Mouse (Mus musculus) heart, adult 2 months (tissue): ENCODE data around the gene Pcsk5. TPM values are rescaled to one million over a fixed set of nuclear protein-coding genes. Genes with fewer than 3 reads are reported as not detected.

Experiments
- DNase-seq, 2 experiments: peaks; one replicate each; pipeline ENCODE4 v3.0.0; 2021
- H3K27ac ChIP-seq: fragments of 200-600 bp; 2 replicates; pipeline ENCODE4 v1.8.1; 2022
- H3K27me3 ChIP-seq: fragments of 200-500 bp; 2 replicates; pipeline ENCODE4 v1.6.1; 2012; ENCODE audit warnings: mild to moderate bottlenecking, low read length, inconsistent platforms, mixed read lengths; ENCODE audit not compliant: control insufficient read depth, insufficient read depth
- H3K36me3 ChIP-seq: fragments of 200-500 bp; 2 replicates; pipeline ENCODE4 v1.6.1; 2012; ENCODE audit warnings: low read length, inconsistent platforms; ENCODE audit not compliant: control insufficient read depth, insufficient read depth
- H3K4me1 ChIP-seq: fragments of 200-500 bp; 2 replicates; pipeline ENCODE4 v1.6.1; 2011; ENCODE audit warnings: low read length; ENCODE audit not compliant: control insufficient read depth, insufficient read depth
- H3K4me3 ChIP-seq: fragments of 200-600 bp; 2 replicates; pipeline ENCODE4 v1.8.1; 2022
- H3K79me2 ChIP-seq: fragments of 200-500 bp; replicated peaks from 2 replicates; pipeline ENCODE4 v1.6.1; 2012; ENCODE audit warnings: mild to moderate bottlenecking, inconsistent platforms, low read length, moderate library complexity, mixed read lengths; ENCODE audit not compliant: control insufficient read depth, insufficient read depth
- H3K9ac ChIP-seq: fragments of 200-500 bp; 2 replicates; pipeline ENCODE4 v1.6.1; 2012; ENCODE audit warnings: low read depth, mild to moderate bottlenecking, control low read depth, inconsistent platforms, low read length, mixed read lengths
- CTCF ChIP-seq: fragments of 200-600 bp; IDR thresholded peaks from 2 replicates; pipeline ENCODE4 v1.8.1; 2022; ENCODE audit warnings: antibody characterized with exemption, mild to moderate bottlenecking, moderate library complexity
- EP300 ChIP-seq: fragments of 200-500 bp; IDR thresholded peaks from 2 replicates; pipeline ENCODE4 v1.6.1; 2011; ENCODE audit warnings: low read depth, low read length, control low read depth; ENCODE audit not compliant: insufficient read depth
- POLR2A ChIP-seq: fragments of 200-500 bp; IDR thresholded peaks from 2 replicates; pipeline ENCODE4 v1.6.1; 2011; ENCODE audit warnings: mild to moderate bottlenecking, low read depth, low read length, control low read depth; ENCODE audit not compliant: insufficient read depth
- WGBS: fragments of 180-500 bp; shearing (Covaris S2); methylation state at CpG from one replicate; pipeline ENCODE4 v1.1.7; 2018; 5-methylcytosine and 5-hydroxymethylcytosine counted together
- intact Hi-C: fragments of 180-260 bp; cut with DNase I; formaldehyde crosslinking; loops from one replicate; pipeline ENCODE4 v1.15.1; 2025
- polyA plus RNA-seq: library from polyadenylated mRNA; depleted of rRNA; stranded (reverse); fragments of >200 nt; gene quantifications from 2 replicates; pipeline ENCODE4 v1.2.3, GENCODE M21; 2012
- total RNA-seq, 2 experiments: library from RNA; stranded (reverse); gene quantifications; 2 replicates each; pipeline ENCODE4 v1.2.3; 2021

Pcsk5 gene
- total and polyA plus RNA-seq, 3 experiments = 1.5 to 2.8 (median 1.9) TPM

- H3K27me3 ChIP-seq = no peaks in the 10 kb centered on the region
- H3K9ac ChIP-seq = no peak overlapping the region
- TF ChIP-seq POLR2A (no peak), CTCF (no peak), EP300 (no peak)
- no peak for DNase-seq
- H3K79me2 ChIP-seq = no peaks in the 10 kb centered on the region
- no peaks in the 10 kb centered on the region for H3K4me1 ChIP-seq
- WGBS = 67% methylated on average over 3 of the region's 3 CpGs
- intact Hi-C loops = no loop called here
- H3K4me3 ChIP-seq = no peak overlapping the region
- no peaks in the 10 kb centered on the region for H3K36me3 ChIP-seq
- H3K27ac ChIP-seq = no peak overlapping the region
Observed at GRCm38 (mm10) chr19:17603322-17603721, 234.1 kb downstream of the Pcsk5 start.

- 69% methylated on average over 2 of the region's 2 CpGs for WGBS
Observed at GRCm38 (mm10) chr19:17600347-17600746, 237.1 kb downstream of the Pcsk5 start.

GRCm38 (mm10) chr19:17592790-17593189 is 244.6 kb downstream of the Pcsk5 start:
- no peak overlapping the region for H3K9ac ChIP-seq
- H3K27me3 ChIP-seq = no peaks in the 10 kb centered on the region
- no peak overlapping the region for H3K4me3 ChIP-seq
- no peaks in the 10 kb centered on the region for H3K36me3 ChIP-seq
- TF ChIP-seq CTCF = no peak
- TF ChIP-seq POLR2A = no peak
- intact Hi-C loops = no loop called here
- H3K4me1 ChIP-seq = 0 out of 2 replicates have a peak, but pooled peaks cover 1% of the 10 kb centered on the region
- 9% methylated on average over 1 of the region's 1 CpGs for WGBS
- no peaks in the 10 kb centered on the region for H3K79me2 ChIP-seq
- DNase-seq = no peak
- no peak overlapping the region for H3K27ac ChIP-seq

More at GRCm38 (mm10) chr19:17600347-17600746, 237.1 kb downstream of the Pcsk5 start:
- Histone ChIP-seq H3K27me3 (no peaks in the 10 kb centered on the region), H3K4me3 (no peak overlapping the region), H3K9ac (no peak overlapping the region), H3K36me3 (no peaks in the 10 kb centered on the region), H3K27ac (no peak overlapping the region), H3K4me1 (no peaks in the 10 kb centered on the region), H3K79me2 (no peaks in the 10 kb centered on the region)
- no peak for DNase-seq
- no peak for TF ChIP-seq POLR2A
- no peak for TF ChIP-seq EP300
- no peak for TF ChIP-seq CTCF
- intact Hi-C loops = no loop called here

- no peak overlapping the region for H3K4me3 ChIP-seq
- H3K36me3 ChIP-seq = no peaks in the 10 kb centered on the region
- intact Hi-C loops = no loop called here
- peak; percentile 3 to 21 for DNase-seq
- H3K27ac ChIP-seq = no peak overlapping the region
- H3K4me1 ChIP-seq = 0 out of 2 replicates have a peak, but pooled peaks cover 1% of the 10 kb centered on the region
- H3K27me3 ChIP-seq = no peaks in the 10 kb centered on the region
- TF ChIP-seq EP300 (no peak), POLR2A (no peak)
- H3K79me2 ChIP-seq = no peaks in the 10 kb centered on the region
- H3K9ac ChIP-seq = no peak overlapping the region
- WGBS = 53% methylated on average over 8 of the region's 8 CpGs
Observed at GRCm38 (mm10) chr19:17591335-17591734, 246.1 kb downstream of the Pcsk5 start.

- Histone ChIP-seq H3K27ac (no peak overlapping the region), H3K36me3 (no peaks in the 10 kb centered on the region), H3K4me1 (0 out of 2 replicates have a peak, but pooled peaks cover 1% of the 10 kb centered on the region), H3K9ac (no peak overlapping the region), H3K27me3 (no peaks in the 10 kb centered on the region), H3K4me3 (no peak overlapping the region), H3K79me2 (no peaks in the 10 kb centered on the region)
- TF ChIP-seq CTCF (no peak), EP300 (no peak), POLR2A (no peak)
- no peak for DNase-seq
- intact Hi-C loops = no loop called here
- 100% methylated on average over 1 of the region's 1 CpGs for WGBS
Observed at GRCm38 (mm10) chr19:17590314-17590713, 247.1 kb downstream of the Pcsk5 start.

- WGBS = 87% methylated on average over 4 of the region's 4 CpGs
- intact Hi-C loops = no loop called here
Observed at GRCm38 (mm10) chr19:17577412-17577811, 260.0 kb downstream of the Pcsk5 start.

More at GRCm38 (mm10) chr19:17577412-17577811, 260.0 kb downstream of the Pcsk5 start:
- Histone ChIP-seq H3K4me3 (no peak overlapping the region), H3K4me1 (no peaks in the 10 kb centered on the region), H3K27ac (no peak overlapping the region), H3K79me2 (no peaks in the 10 kb centered on the region), H3K36me3 (no peaks in the 10 kb centered on the region), H3K27me3 (no peaks in the 10 kb centered on the region), H3K9ac (no peak overlapping the region)
- TF ChIP-seq CTCF = no peak
- no peak for TF ChIP-seq EP300
- no peak for DNase-seq
